Mouse (Mus musculus): ENCODE measurements around the gene Gm13057. TPM values are rescaled to one million over a fixed set of nuclear protein-coding genes. Genes with fewer than 3 reads are reported as not detected.
"Not testable (repeated sequence)": the region's sequence is repeated elsewhere in the genome, so short reads cannot be mapped to it uniquely, and the experiment has no call there.

Gene Gm13057
- not detected in 2 replicates for total RNA-seq (2014; rRNA removed)
- not detected in 2 replicates for polyA plus RNA-seq (2015; fragmentation: Nextera tagmentation; extraction: Ambion mirVana)

- H3K4me1 ChIP-seq (ENCODE audit: insufficient read depth, low read length); H3K27ac ChIP-seq; H3K9me3 ChIP-seq (ENCODE audit: low read length); H3K36me3 ChIP-seq (ENCODE audit: insufficient read depth, low read length); ATAC-seq; DNase-seq (ENCODE audit: low spot score); H3K27me3 ChIP-seq (ENCODE audit: insufficient read depth, low read length); H3K4me2 ChIP-seq (ENCODE audit: low read depth, low read length); H3K9ac ChIP-seq (replicated peaks; ENCODE audit: low read length); H3K4me3 ChIP-seq (ENCODE audit: low read length): not testable (repeated sequence)
- no CpG with 5 or more reads among the region's 3 CpGs for WGBS
Measured at GRCm38 (mm10) chr4:143551400-143551799, at the start of gene Gm13057, which contains the start of gene BC080695. Gm13057 (plus strand) TSS chr4:143551709. BC080695 (plus strand) TSS chr4:143551700.

- no peak for ATAC-seq
- no peak for TF ChIP-seq CTCF (IDR thresholded peaks at IDR 0.05; ENCODE audit: low read depth)
Measured at GRCm38 (mm10) chr4:143511043-143511442, 40.5 kb upstream of the Gm13057 start, which contains the start of gene Gm13043. Gm13043 (plus strand) TSS chr4:143511343.

DNA sequence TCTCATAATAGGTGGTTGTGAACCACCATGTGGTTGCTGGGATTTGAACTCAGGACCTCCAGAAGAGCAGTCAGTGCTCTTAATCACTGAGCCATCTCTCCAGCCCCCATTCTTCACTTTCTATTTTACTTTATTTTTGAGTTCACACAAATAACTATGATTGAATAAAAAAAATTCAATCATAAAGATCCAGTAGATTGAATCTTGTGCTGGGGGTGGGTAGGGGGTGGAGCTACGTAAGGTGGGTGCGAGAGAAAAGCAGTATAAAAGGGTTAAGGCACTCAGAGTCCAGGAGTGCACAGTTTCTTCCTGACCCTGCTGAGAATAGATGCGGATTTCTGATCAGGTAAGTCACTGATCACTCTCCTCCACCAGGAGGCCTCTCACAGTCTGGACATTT is 15.9 kb upstream of the Gm13057 start, which contains the start of gene Gm13040:
Gene Gm13040 (plus strand): TSS at position 301 of the 400 bp plus-strand sequence.
- DNase-seq (ENCODE audit: low spot score), result not testable (repeated sequence)

More at GRCm38 (mm10) chr4:143511043-143511442, 40.5 kb upstream of the Gm13057 start, which contains the start of gene Gm13043:
- no peaks in the 10 kb centered on the region for H3K9me3 ChIP-seq (ENCODE audit: low read length)
- no peaks in the 10 kb centered on the region for H3K27me3 ChIP-seq (ENCODE audit: insufficient read depth, low read length)
- no peaks in the 10 kb centered on the region for H3K4me1 ChIP-seq (ENCODE audit: insufficient read depth, low read length)
- no peak within 1 kb of the TSS for H3K4me2 ChIP-seq (ENCODE audit: low read depth, low read length)
- no peak for DNase-seq (ENCODE audit: low spot score)
- H3K27ac ChIP-seq, result no peak within 1 kb of the TSS
- 88% methylated on average over 3 of the region's 3 CpGs for WGBS
- H3K36me3 ChIP-seq (ENCODE audit: insufficient read depth, low read length), result no peaks in the 10 kb centered on the region
- H3K4me3 ChIP-seq (ENCODE audit: low read length), result no peak within 1 kb of the TSS
- no peak within 1 kb of the TSS for H3K9ac ChIP-seq (replicated peaks; ENCODE audit: low read length)

More for the DNA sequence above, 15.9 kb upstream of the Gm13057 start, which contains the start of gene Gm13040:
- not testable (repeated sequence) for H3K27ac ChIP-seq; H3K9ac ChIP-seq (replicated peaks; ENCODE audit: low read length); H3K27me3 ChIP-seq (ENCODE audit: insufficient read depth, low read length); H3K4me1 ChIP-seq (ENCODE audit: insufficient read depth, low read length); H3K4me2 ChIP-seq (ENCODE audit: low read depth, low read length); H3K36me3 ChIP-seq (ENCODE audit: insufficient read depth, low read length); ATAC-seq; H3K9me3 ChIP-seq (ENCODE audit: low read length); H3K4me3 ChIP-seq (ENCODE audit: low read length)
- no CpG with 5 or more reads among the region's 3 CpGs for WGBS

Other genes starting within 250 kb of the Gm13057 start
- 0.29 and 0.63 TPM in 2 replicates for gene Lrrc38, start 202.0 kb upstream of the Gm13057 start, total RNA-seq (2014; rRNA removed)
- gene Lrrc38, start 202.0 kb upstream of the Gm13057 start, polyA plus RNA-seq (2015; fragmentation: Nextera tagmentation; extraction: Ambion mirVana), result 0.84 and 0.97 TPM in 2 replicates
- not detected in 2 replicates for gene Pramel1, start 157.3 kb upstream of the Gm13057 start, total RNA-seq (2014; rRNA removed)
- not detected in 2 replicates for gene Pramel1, start 157.3 kb upstream of the Gm13057 start, polyA plus RNA-seq (2015; fragmentation: Nextera tagmentation; extraction: Ambion mirVana)
- 26.1 and 48.5 TPM in 2 replicates for gene Pramef8, start 139.3 kb upstream of the Gm13057 start, total RNA-seq (2014; rRNA removed)
- gene Pramef8, start 139.3 kb upstream of the Gm13057 start, polyA plus RNA-seq (2015; fragmentation: Nextera tagmentation; extraction: Ambion mirVana), result 16.0 and 18.3 TPM in 2 replicates
- gene Oog4, start 101.4 kb upstream of the Gm13057 start, total RNA-seq (2014; rRNA removed), result not detected in 2 replicates
- not detected in 2 replicates for gene Oog4, start 101.4 kb upstream of the Gm13057 start, polyA plus RNA-seq (2015; fragmentation: Nextera tagmentation; extraction: Ambion mirVana)
- gene Gm13043, start 40.4 kb upstream of the Gm13057 start, total RNA-seq (2014; rRNA removed), result not detected in 2 replicates
- not detected in 2 replicates for gene Gm13043, start 40.4 kb upstream of the Gm13057 start, polyA plus RNA-seq (2015; fragmentation: Nextera tagmentation; extraction: Ambion mirVana)
- not detected in 2 replicates for gene Gm13040, start 15.8 kb upstream of the Gm13057 start, total RNA-seq (2014; rRNA removed)
- gene Gm13040, start 15.8 kb upstream of the Gm13057 start, polyA plus RNA-seq (2015; fragmentation: Nextera tagmentation; extraction: Ambion mirVana), result not detected in 2 replicates
- gene BC080695, start within 50 bp of the Gm13057 start, total RNA-seq (2014; rRNA removed), result not detected in 2 replicates
- not detected in 2 replicates for gene BC080695, start within 50 bp of the Gm13057 start, polyA plus RNA-seq (2015; fragmentation: Nextera tagmentation; extraction: Ambion mirVana)
- gene Gm13083, start 63.3 kb downstream of the Gm13057 start, total RNA-seq (2014; rRNA removed), result not detected in 2 replicates
- not detected in 2 replicates for gene Gm13083, start 63.3 kb downstream of the Gm13057 start, polyA plus RNA-seq (2015; fragmentation: Nextera tagmentation; extraction: Ambion mirVana)
- not detected in 2 replicates for gene Gm13088, start 105.5 kb downstream of the Gm13057 start, total RNA-seq (2014; rRNA removed)
- not detected in 2 replicates for gene Gm13088, start 105.5 kb downstream of the Gm13057 start, polyA plus RNA-seq (2015; fragmentation: Nextera tagmentation; extraction: Ambion mirVana)
- gene Gm13089, start 151.0 kb downstream of the Gm13057 start, total RNA-seq (2014; rRNA removed), result not detected in 2 replicates
- gene Gm13089, start 151.0 kb downstream of the Gm13057 start, polyA plus RNA-seq (2015; fragmentation: Nextera tagmentation; extraction: Ambion mirVana), result not detected in 2 replicates
- not detected in 2 replicates for gene Gm13078, start 167.7 kb downstream of the Gm13057 start, total RNA-seq (2014; rRNA removed)
- not detected in 2 replicates for gene Gm13078, start 167.7 kb downstream of the Gm13057 start, polyA plus RNA-seq (2015; fragmentation: Nextera tagmentation; extraction: Ambion mirVana)
- gene Gm13023, start 237.6 kb downstream of the Gm13057 start, total RNA-seq (2014; rRNA removed), result not detected in 2 replicates
- gene Gm13023, start 237.6 kb downstream of the Gm13057 start, polyA plus RNA-seq (2015; fragmentation: Nextera tagmentation; extraction: Ambion mirVana), result not detected in 2 replicates

Measured in hindbrain, postnatal 0 days (tissue).